Mouse (Mus musculus) left cerebral cortex, adult 9 months (tissue): ENCODE data around the gene Olfr465-ps1.
A peak's percentile ranks its signal among the peaks of the same experiment; 100 is the strongest.

Experiments used
- DNase-seq, 2 experiments: peaks; one replicate each; pipeline ENCODE4 v3.0.0; 2022; ENCODE audit warnings: low spot score in 2 of 2

Olfr465-ps1 gene

DNA sequence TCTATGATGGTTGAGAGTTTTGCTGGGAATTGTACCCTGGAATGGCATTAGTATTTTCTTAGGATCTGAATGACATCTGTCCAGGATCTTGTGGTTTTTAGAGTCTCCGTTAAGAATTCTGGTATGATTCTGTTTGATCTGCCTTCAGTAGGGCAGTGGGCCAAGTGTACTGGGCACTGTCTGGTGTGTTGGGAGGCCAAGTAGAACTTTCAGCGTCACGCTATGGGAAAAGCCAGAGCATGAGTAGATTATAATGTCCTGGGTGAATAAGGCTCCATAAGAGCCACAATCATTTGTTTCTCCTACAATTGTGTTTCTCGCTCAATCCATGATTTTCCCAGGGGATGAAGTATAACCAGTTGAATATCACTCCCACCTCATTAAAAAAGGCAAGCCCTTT is at the start of gene Olfr465-ps1:
Gene Olfr465-ps1, plus strand, starts transcription at position 301 of the 400 bp plus-strand sequence.
- DNase-seq = no peak

DNA sequence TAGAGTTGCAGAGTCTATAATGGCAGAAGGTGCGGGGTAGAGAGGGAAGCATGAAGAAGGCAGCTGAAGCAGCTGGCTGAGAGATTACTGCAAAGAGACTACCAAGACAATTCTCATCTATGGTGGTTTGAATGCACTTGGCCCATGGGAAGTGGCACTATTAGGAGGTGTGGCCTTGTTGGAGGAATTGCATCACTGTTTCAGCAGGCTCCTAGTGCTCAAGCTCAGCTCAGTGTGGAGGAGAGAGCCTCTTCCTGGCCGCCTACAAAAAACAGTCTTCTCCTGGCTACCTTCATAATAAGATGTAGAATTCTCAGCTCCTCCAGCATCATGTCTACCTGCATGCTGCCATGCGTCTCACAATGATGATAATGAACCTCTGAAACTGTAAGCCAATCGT is 42.0 kb upstream of the Olfr465-ps1 start:
- DNase-seq = no peak

DNA sequence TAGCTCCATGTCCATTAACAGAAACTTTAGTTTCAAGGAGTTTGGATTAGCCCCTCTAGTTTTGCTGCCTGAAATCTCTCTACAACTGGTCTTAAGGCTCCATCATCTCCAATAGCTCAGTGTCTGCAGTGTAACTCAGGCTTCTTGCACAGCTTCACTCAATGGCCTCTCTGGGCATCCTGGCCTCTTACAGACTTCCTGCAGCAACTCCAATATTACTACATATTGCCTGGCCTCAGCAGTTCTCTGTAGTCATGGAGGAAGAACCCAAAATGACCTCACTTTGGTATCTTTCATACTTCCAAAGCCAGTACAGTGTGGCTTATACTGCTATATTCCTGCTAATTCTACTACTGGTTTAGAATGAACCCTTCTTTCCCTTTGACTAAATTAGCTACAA is 40.9 kb upstream of the Olfr465-ps1 start:
- no peak for DNase-seq

DNA sequence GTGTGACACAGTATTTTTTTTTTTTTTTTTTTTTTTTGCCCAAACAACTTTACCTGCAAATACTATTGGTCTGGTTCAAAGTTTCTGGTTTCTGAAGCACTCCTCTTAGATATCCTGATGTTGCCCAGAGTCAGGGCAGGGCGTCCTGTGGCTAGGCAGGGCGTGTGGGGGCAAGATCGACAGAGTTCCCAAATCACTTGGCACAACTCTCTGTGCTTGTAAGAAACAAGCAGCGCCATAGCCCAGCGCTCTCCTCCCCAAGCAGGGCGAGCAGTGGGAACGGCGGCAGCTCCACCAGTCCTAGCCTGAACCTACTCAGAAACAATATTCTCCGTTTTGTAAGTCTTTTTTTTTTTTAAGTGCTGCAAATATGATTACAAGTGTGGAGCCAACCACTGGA is 37.2 kb upstream of the Olfr465-ps1 start:
- no peak for DNase-seq

DNA sequence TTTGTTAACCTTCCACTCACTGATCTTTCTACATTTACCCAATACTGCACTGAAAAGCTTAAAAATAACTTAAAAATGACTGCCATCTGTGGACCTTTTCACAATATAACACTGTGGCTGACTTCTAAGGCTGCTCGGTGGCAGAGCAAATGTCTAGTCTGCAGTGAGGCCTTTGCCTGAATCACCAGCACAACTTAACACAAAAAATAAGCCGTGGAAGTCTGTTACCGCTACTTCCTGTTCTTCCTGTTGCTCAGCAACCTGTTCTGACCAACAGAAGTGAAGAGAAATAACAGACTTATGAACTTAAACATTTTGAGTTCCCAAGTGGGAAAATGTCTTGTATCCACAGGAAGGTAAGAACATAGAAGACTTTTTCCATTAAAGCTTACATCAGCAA is 36.7 kb upstream of the Olfr465-ps1 start:
- DNase-seq = no peak

DNA sequence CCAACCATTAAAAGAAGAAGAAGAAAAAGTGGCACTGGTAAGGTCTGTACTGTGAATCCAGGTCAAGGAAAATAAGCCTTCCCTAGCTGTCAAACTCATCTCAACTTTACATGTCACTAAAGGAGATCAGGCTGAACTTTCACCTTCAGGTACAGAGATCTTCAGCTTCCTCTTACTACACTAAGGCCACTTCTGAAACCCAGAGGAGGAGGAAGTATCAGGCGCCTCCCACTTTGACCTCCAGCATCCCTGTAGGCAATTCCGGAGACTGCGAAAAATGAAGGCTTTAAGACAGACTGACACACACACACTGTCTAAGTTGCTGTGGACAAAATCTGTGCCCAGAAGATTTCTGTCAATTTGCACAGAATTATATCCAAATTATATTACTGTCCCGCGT is 25.9 kb upstream of the Olfr465-ps1 start:
- DNase-seq = no peak

DNA sequence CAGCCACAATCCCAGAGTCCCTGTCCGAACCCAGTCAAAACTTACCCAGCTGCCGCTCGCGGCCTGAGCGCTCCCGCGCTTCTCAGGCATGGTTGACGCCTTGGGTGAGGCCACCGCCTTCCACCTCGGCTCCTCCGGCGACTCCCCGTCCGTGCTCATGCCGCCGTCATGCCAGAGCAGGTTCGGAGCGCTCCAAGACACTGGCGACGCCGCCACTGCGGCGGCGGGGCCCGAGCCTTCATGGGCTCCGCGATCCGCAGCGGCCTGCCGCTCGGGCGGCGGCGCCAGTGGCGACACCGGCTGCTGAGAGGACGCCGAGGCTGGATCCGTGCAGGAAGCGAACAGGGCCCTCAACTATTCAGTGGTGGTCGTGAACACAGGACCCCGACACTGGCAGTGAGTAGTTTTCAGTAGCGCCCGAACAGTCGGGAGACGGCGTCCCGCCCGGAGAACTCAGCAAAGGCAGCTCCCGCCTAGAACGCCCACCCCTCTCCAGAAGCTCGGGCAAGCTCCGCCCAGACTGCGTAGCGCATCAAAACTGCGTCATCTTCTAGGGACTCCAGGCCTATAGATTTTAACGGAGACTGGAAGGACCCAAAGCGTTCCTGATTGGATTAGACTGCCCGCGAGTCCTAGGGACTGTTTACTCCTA is 25.3 kb upstream of the Olfr465-ps1 start, which contains the start of gene Mfsd14b:
Gene Mfsd14b, minus strand, starts transcription at position 517 of the 652 bp plus-strand sequence.
- DNase-seq = peak; percentile 83 to 95

DNA sequence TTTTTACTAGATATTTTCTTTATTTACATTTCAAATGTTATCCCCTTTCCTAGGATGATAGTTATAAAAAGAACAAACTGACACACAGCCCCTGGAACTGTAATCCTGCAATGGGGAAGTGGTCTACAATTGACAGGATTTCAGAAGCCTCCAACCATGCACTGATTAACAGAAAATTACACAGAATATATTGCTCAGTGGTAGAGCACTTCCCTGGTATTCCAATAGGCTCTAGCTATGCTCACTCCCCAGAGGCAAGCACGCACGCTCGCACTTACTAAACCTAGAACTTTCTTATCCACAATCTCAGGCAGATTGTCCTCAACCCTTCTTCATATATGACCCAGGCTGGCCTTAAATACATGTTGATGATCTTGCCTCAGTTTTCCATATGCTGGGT is 24.6 kb upstream of the Olfr465-ps1 start:
- no peak for DNase-seq

DNA sequence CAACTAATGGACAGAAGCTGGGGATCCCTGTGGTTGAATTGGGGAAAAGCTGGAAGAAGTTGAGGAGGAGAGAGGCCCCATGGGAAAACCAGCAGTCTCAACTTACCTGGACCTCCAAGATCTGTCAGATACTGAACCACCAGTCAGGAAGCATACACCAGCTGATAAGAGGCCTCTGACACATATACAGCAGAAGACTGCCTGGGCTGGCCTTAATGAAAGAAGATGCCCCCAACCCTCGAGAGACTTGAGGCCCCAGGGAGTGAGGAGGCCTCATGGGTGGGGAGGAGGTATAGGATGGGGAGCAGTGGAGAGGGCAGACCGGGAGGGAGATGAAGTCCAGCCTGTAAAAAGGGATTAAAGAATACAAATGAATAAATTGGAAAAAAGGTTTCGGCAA is 16.9 kb upstream of the Olfr465-ps1 start:
- DNase-seq = no peak

DNA sequence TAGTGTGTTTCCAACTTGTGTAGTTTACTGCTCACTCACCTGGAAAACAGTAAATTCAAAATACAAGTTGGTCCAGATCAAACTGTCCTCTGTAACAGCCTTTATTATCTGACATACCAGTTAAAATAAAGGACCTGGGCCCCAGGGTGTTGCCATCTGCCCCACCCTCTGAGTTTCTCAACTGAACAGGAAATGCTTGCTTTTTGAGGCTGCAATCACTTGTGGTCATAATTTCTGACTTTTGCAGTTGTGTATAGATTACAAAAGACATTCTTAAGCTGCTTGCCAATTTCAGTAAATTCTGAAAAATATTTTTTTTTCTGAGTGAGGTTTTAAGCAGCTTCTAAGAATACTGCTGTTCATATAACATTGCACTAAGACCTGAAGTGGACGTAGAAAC is 15.8 kb upstream of the Olfr465-ps1 start:
- DNase-seq = no peak

DNA sequence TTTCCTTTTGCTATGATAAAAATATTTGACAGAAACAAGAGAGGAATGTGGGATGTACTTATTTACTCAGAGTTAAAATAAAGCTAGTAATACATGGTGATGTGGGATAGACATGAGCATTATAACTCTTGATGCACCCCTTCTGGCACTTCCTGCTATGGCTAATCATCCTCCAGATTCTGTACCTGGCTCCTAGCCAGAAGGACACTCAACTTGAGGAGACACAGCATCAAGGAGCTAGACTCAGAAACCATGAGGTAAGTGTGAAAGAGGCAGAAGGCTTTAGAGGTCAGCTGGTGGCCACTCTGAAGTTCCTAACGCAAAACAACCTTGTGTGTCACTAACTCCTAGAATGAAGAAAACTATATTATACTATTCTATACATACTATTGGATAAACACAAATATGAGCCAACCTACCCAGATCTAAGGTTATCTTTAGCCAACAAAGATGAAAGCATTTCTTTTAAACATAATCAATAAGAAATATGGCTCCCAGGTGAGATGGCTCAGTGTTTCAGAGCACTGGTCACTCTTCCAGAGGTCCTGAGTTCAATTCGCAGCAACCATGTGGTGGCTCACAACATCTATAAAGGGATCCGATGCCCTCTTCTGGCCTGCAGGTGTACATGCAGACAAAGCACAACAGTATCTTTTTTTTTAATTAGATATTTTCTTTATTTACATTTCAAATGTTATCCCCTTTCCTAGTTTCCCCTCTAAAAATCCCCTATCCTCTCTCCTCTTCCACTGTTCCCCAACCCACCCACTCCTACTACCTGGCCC is 10.6 kb upstream of the Olfr465-ps1 start:
- no peak for DNase-seq

DNA sequence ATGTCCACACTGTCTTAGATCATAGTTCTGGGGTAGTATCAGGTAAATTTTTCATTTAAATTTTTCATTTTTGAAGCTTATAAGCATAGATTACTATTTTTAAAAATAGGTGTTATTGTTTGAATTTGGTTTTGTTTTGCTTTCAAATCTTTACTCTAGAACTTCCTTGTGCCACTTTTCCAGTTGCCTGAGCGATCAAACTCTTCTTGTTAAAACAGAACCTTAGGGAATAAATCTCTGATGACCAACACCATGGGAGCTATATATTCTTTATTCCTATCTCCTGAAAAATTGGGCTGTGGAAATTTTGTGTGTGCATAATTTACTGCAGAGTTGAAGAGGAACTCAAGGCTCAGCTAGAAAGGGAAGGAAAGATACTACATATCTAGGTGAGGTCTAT is 12.1 kb downstream of the Olfr465-ps1 start, which contains the start of gene Olfr466:
Gene Olfr466, plus strand, starts transcription at position 301 of the 400 bp plus-strand sequence.
- no peak for DNase-seq

DNA sequence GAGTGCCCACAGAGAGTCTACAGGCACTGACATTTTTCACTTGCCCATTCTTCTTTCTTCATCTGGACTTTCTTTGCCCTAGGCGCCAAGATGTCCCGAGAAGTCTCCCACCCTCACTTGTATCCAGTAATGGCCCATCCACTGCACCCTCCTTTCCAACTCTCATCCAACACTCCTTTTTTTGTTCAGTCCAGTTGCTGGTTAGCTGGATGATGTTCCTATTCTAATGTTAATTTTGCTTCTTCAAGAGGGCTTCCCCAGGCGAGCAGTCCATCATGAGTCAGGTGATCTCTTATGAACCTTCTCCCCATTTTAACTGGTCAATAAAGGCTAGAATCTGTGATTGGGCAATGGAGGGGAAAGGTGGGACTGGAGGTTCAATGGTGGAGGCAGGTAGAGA is 36.2 kb downstream of the Olfr465-ps1 start:
- DNase-seq = no peak

DNA sequence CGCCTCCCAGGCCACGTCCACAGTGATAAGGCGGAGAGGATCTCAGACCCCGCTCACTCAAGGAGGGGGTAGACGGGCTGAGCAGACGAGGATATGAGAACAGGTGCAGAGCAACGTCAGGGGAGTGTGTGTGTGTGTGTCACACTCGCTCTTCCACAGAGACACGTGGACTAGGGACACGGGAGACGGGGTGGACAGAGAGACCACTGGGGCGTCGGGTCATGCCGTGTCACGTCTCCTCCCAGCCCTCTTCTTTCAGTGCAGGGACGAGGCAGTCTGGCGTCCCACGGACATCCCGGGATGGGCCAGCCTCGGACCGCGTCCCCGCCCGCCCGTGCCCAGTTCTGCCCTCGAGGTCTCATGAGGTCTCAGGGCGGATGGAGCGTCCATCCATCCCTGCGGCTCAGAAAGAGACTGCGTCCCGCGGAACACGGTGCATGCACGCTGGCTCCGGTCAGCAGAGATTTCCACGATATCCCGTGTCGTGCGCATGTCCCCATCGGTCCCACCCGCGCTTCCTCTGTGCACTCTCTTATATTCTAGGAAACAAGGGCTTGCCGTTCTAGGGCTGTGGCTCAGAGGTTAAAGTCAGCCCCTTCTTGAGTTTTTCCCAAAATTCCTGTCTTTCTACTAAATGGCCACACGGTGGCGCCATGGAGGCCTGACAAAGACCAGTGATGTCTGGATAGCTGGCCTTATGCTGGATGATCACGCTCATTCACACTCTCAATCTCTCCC is 38.0 kb downstream of the Olfr465-ps1 start:
- peak in 1 of 2 experiments; percentile 3 for DNase-seq

DNA sequence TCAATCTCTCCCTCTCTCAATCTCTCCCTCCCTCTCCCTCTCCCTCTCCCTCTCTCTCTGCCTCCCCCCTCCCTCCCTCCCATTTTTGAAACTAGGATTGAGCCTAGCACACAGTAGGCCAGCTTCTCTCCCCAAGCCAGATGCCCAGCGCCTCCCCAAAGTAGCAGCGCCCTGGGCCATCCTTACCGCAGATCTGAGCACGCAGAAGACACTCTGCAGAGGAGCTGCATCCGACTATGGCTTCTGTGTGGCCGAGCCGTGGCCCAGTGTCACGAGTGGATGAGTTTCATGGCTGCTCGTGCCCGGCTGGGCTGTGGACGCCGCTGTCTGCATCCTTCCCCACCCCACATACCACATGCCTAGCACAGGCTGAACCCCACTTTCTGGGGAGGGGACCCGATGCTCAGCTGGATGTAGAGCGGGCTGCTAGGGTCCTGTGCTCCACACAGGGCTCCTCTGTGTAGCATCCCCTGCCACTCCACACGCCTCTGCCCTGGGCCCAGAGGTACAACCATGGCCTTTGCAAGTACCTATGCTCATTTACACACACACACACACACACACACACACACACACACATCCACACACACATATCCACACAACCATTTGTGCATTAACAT is 38.7 kb downstream of the Olfr465-ps1 start:
- DNase-seq = no peak
